Mouse (Mus musculus) megakaryocyte-erythroid progenitor cell, adult 5-6 weeks (primary cell): ENCODE measurements around the gene Batf. TPM values are rescaled to one million over a fixed set of nuclear protein-coding genes. Genes with fewer than 3 reads are reported as not detected.

Experiments
- total RNA-seq, 2 experiments: library from RNA; stranded (forward) in 1 of 2; stranded (reverse) in 1 of 2; fragments of 200-1000, 215-1000 nt in 1 of 2; fragments of >200 nt in 1 of 2; fragmentation: Nextera tagmentation in 1 of 2; gene quantifications; 2 replicates each; pipeline ENCODE4 v1.2.3; 2014 to 2017

Batf gene
- total RNA-seq, 2 experiments from 2014 or later: 3.3 to 10.4 TPM

Other genes with a start within 250 kb of the Batf start
- 2.8 and 16.5 TPM in 2 replicates for gene Fos, start 212.8 kb upstream of the Batf start, total RNA-seq (2014; fragmentation: Nextera tagmentation)
- gene Fos, start 212.8 kb upstream of the Batf start, total RNA-seq (2017): 257 and 293 TPM in 2 replicates
- 0.47 TPM in 1 of 2 replicates, not detected in the other for gene Jdp2, start 87.6 kb upstream of the Batf start, total RNA-seq (2014; fragmentation: Nextera tagmentation)
- 1.1 and 2.1 TPM in 2 replicates for gene Jdp2, start 87.6 kb upstream of the Batf start, total RNA-seq (2017)
- gene Flvcr2, start 59.9 kb downstream of the Batf start, total RNA-seq (2014; fragmentation: Nextera tagmentation): not detected in 2 replicates
- gene Flvcr2, start 59.9 kb downstream of the Batf start, total RNA-seq (2017): not detected in 2 replicates
- gene Erg28, start 137.9 kb downstream of the Batf start, total RNA-seq (2014; fragmentation: Nextera tagmentation): 61.2 and 68.7 TPM in 2 replicates
- 75.0 and 82.7 TPM in 2 replicates for gene Erg28, start 137.9 kb downstream of the Batf start, total RNA-seq (2017)
- 31.2 and 32.1 TPM in 2 replicates for gene Ttll5, start 138.0 kb downstream of the Batf start, total RNA-seq (2014; fragmentation: Nextera tagmentation)
- gene Ttll5, start 138.0 kb downstream of the Batf start, total RNA-seq (2017): 23.2 and 27.6 TPM in 2 replicates